7 mouse cellular contexts compared by ENCODE assay signal in the genomic region with DNA sequence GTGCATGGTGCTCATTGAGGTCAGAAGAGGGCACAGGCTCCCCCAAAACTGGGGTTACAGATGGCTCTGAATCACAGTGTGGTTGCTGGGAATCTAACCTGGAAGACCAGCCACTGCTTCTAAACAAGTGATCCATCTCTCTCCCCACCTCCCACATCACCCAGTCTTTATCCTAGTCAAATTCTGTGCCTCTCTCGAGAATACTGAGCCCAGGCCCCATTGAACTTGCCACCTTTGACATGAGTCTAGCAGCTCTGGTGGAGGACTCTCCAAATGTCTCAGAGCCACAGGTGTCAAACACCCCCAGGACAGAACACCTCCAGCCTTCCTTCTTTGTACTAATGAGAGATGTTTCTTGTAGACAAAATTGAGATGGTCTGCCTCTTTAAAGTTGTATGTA. TPM values are rescaled to one million over a fixed set of nuclear protein-coding genes. Genes with fewer than 3 reads are reported as not detected.
A peak's percentile ranks its signal among the peaks of the same experiment; 100 is the strongest.
DNase-seq lines count a peak whose midpoint lies in the region; ATAC-seq and TF ChIP-seq lines count a peak whose summit lies in the region.

No protein-coding gene starts in this region.

- no peak overlapping the region for H3K27ac ChIP-seq in neural tube, embryonic 11.5 days (ENCODE audit: low read depth, low read length)
- H3K27ac ChIP-seq in forebrain, embryonic 11.5 days (ENCODE audit: low read depth, low read length): no peak overlapping the region
- no peak overlapping the region for H3K27ac ChIP-seq in limb, embryonic 10.5 days
- no peak overlapping the region for H3K27ac ChIP-seq in olfactory bulb, adult 2 months (ENCODE audit: insufficient read depth, low read depth, low read length)

- H3K36me3 ChIP-seq in neural tube, embryonic 11.5 days (ENCODE audit: control insufficient read depth, insufficient read depth, low read length): no peaks in the 10 kb centered on the region
- no peaks in the 10 kb centered on the region; the same call in 1 of the 2 replicates for H3K36me3 ChIP-seq in forebrain, embryonic 11.5 days (ENCODE audit: control insufficient read depth, insufficient read depth, low read length)
- peaks cover 3% of the 10 kb centered on the region; the same call in 1 of the 2 replicates for H3K36me3 ChIP-seq in limb, embryonic 10.5 days

- no peak for TF ChIP-seq POLR2A in olfactory bulb, adult 2 months (IDR thresholded peaks at IDR 0.05; ENCODE audit: insufficient read depth, low read depth, low read length)

- H3K4me2 ChIP-seq in neural tube, embryonic 11.5 days (ENCODE audit: low read depth): peak overlapping the region; percentile 14; the same call in 1 of the 2 replicates
- H3K4me2 ChIP-seq in forebrain, embryonic 11.5 days (ENCODE audit: low read depth, low read length, severe bottlenecking): peak overlapping the region; percentile 15; the same call in 1 of the 2 replicates

- no peak overlapping the region for H3K4me3 ChIP-seq in neural tube, embryonic 11.5 days (ENCODE audit: low read depth, low read length)
- no peak overlapping the region for H3K4me3 ChIP-seq in forebrain, embryonic 11.5 days (ENCODE audit: low read depth, low read length)
- H3K4me3 ChIP-seq in limb, embryonic 10.5 days: peak overlapping the region; percentile 77
- H3K4me3 ChIP-seq in olfactory bulb, adult 2 months (ENCODE audit: insufficient read depth, low read depth, low read length): peak overlapping the region; percentile 29

- no peak for ATAC-seq in neural tube, embryonic 11.5 days (ENCODE audit: insufficient read depth, low FRiP score, low TSS enrichment)
- ATAC-seq in forebrain, embryonic 11.5 days (replicated peaks; ENCODE audit: low FRiP score): no peak
- no peak for ATAC-seq in megakaryocyte, adult 5-6 weeks (ENCODE audit: poor library complexity, severe bottlenecking)

- H3K4me1 ChIP-seq in neural tube, embryonic 11.5 days (ENCODE audit: control insufficient read depth, insufficient read depth, low read length): peaks cover 4% of the 10 kb centered on the region
- H3K4me1 ChIP-seq in forebrain, embryonic 11.5 days (replicated peaks; ENCODE audit: control insufficient read depth, insufficient read depth, low read length): peaks cover 7% of the 10 kb centered on the region; the same call in 1 of the 2 replicates
- peaks cover 65% of the 10 kb centered on the region for H3K4me1 ChIP-seq in limb, embryonic 10.5 days
- H3K4me1 ChIP-seq in olfactory bulb, adult 2 months (ENCODE audit: control insufficient read depth, insufficient read depth, low read length): peaks cover 23% of the 10 kb centered on the region

- WGBS in neural tube, embryonic 11.5 days: 31% methylated on average over 1 of the region's 1 CpGs
- whole genome bisulfite sequencing in forebrain, embryonic 11.5 days: 40% methylated on average over 1 of the region's 1 CpGs
- WGBS in limb, embryonic 10.5 days: 28% methylated on average over 1 of the region's 1 CpGs
- 57% methylated on average over 1 of the region's 1 CpGs for WGBS in olfactory bulb, adult 2 months

- no peaks in the 10 kb centered on the region for H3K27me3 ChIP-seq in neural tube, embryonic 11.5 days (ENCODE audit: control insufficient read depth, insufficient read depth, low read length)
- no peaks in the 10 kb centered on the region for H3K27me3 ChIP-seq in forebrain, embryonic 11.5 days (ENCODE audit: control insufficient read depth, insufficient read depth, low read length)
- H3K27me3 ChIP-seq in limb, embryonic 10.5 days (ENCODE audit: low read depth, poor library complexity, severe bottlenecking): peaks cover 9% of the 10 kb centered on the region; the same call in 1 of the 2 replicates

- no peaks in the 10 kb centered on the region for H3K9me3 ChIP-seq in neural tube, embryonic 11.5 days (ENCODE audit: control insufficient read depth, low read length)
- H3K9me3 ChIP-seq in forebrain, embryonic 11.5 days (ENCODE audit: control insufficient read depth, low read length): no peaks in the 10 kb centered on the region
- no peaks in the 10 kb centered on the region for H3K9me3 ChIP-seq in limb, embryonic 10.5 days (replicated peaks)

- H3K9ac ChIP-seq in neural tube, embryonic 11.5 days (ENCODE audit: low read length): no peak overlapping the region
- H3K9ac ChIP-seq in forebrain, embryonic 11.5 days (ENCODE audit: low read length): no peak overlapping the region

- DNase-seq in neural tube, embryonic 11.5 days (ENCODE audit: low spot score): no peak
- DNase-seq in neural tube, embryonic 10.5 days (ENCODE audit: extremely low spot score, low spot score): no peak
- DNase-seq in forebrain, embryonic 11.5 days (ENCODE audit: low spot score): no peak
- no peak for DNase-seq in limb, embryonic 10.5 days (ENCODE audit: low spot score)
- no peak for DNase-seq in left cerebral cortex, adult 11 months (ENCODE audit: low spot score)

- no peak for TF ChIP-seq CTCF in olfactory bulb, adult 2 months (IDR thresholded peaks at IDR 0.05; ENCODE audit: insufficient read depth, low read depth, low read length)

RNA-seq across cellular contexts. Expression of a gene that starts 1.2 kb away (rescaled TPM):
- polyA plus RNA-seq in neural tube, embryonic 11.5 days (2014; fragmentation: Nextera tagmentation; extraction: Ambion mirVana): 12.5 and 12.6 TPM in 2 replicates
- 15.1 and 18.1 TPM in 2 replicates for polyA plus RNA-seq in forebrain, embryonic 11.5 days (2014; fragmentation: Nextera tagmentation; extraction: Ambion mirVana)
- polyA plus RNA-seq in limb, embryonic 10.5 days (2016; fragmentation: Nextera tagmentation; extraction: Ambion mirVana): 20.3 and 22.3 TPM in 2 replicates
- not detected in 2 replicates for polyA plus RNA-seq in olfactory bulb, adult 2 months (2012; ENCODE audit: insufficient read depth, insufficient read length, low replicate concordance, missing spikeins)
- 14.6 and 16.6 TPM in 2 replicates for total RNA-seq in megakaryocyte, adult 5-6 weeks (2015)
- 22.2 and 28.7 TPM in 2 replicates for total RNA-seq in megakaryocyte, adult 5-6 weeks (2017)

Comparison
In these comparisons a context has a peak if more than half of its experiments do, and no peak if none do; other contexts are left out.
1. H3K4me3 ChIP-seq: peak in limb, embryonic 10.5 days (single experiment) and olfactory bulb, adult 2 months (single experiment); none in neural tube, embryonic 11.5 days (single experiment) and forebrain, embryonic 11.5 days (single experiment).